Comparison of ENCODE assay signal across 9 mouse cellular contexts in genomic region chr11:85836523-85837290, GRCm38 (mm10). TPM values are rescaled to one million over a fixed set of nuclear protein-coding genes. Genes with fewer than 3 reads are reported as not detected.
DNase-seq lines count a peak whose midpoint lies in the region; ATAC-seq lines count a peak whose summit lies in the region.
"Had no signal": no experiment of that assay in that cellular context is flagged by ENCODE, and none has a peak within 500 bp of the region (broad histone marks: within the 10 kb centered on the region; RNA-seq: fewer than 3 reads in every experiment).

No protein-coding gene starts in this region.

- H3K4me3 ChIP-seq in heart, embryonic 13.5 days: peak overlapping the region; percentile 73
- H3K4me3 ChIP-seq in embryonic facial prominence, embryonic 11.5 days (ENCODE audit: low read depth, low read length): peak overlapping the region; percentile 79
- H3K4me3 ChIP-seq in neural tube, embryonic 11.5 days (ENCODE audit: low read depth, low read length): peak overlapping the region; percentile 29
- H3K4me3 ChIP-seq: myocyte had no signal

- H3K9me3 ChIP-seq in heart, embryonic 13.5 days: no peaks in the 10 kb centered on the region
- H3K9me3 ChIP-seq in embryonic facial prominence, embryonic 11.5 days (replicated peaks; ENCODE audit: control insufficient read depth, low read length): no peaks in the 10 kb centered on the region
- no peaks in the 10 kb centered on the region for H3K9me3 ChIP-seq in neural tube, embryonic 11.5 days (ENCODE audit: control insufficient read depth, low read length)

- ATAC-seq in heart, embryonic 13.5 days (ENCODE audit: extremely low read depth, insufficient number of reproducible peaks, low FRiP score, low TSS enrichment): no peak
- ATAC-seq in embryonic facial prominence, embryonic 11.5 days (replicated peaks; ENCODE audit: insufficient number of reproducible peaks, low FRiP score, low TSS enrichment, low read depth): no peak
- ATAC-seq in neural tube, embryonic 11.5 days (ENCODE audit: insufficient read depth, low FRiP score, low TSS enrichment): no peak
- ATAC-seq in erythroid progenitor cell, adult 5-6 weeks (replicated peaks; ENCODE audit: low FRiP score, poor library complexity, severe bottlenecking): no peak

- H3K4me2 ChIP-seq in heart, embryonic 13.5 days: peak overlapping the region; percentile 88
- peak overlapping the region; percentile 90 for H3K4me2 ChIP-seq in embryonic facial prominence, embryonic 11.5 days (ENCODE audit: low read depth, low read length)
- H3K4me2 ChIP-seq in neural tube, embryonic 11.5 days (ENCODE audit: low read depth): peak overlapping the region; percentile 40

- no peak overlapping the region; the same call in 1 of the 2 replicates for H3K27ac ChIP-seq in heart, embryonic 13.5 days (replicated peaks)
- peak overlapping the region; percentile 96 for H3K27ac ChIP-seq in embryonic facial prominence, embryonic 11.5 days (replicated peaks; ENCODE audit: low read depth, low read length)
- H3K27ac ChIP-seq in neural tube, embryonic 11.5 days (ENCODE audit: low read depth, low read length): no peak overlapping the region

- DNase-seq in heart, postnatal 10 days: no peak
- DNase-seq in embryonic facial prominence, embryonic 11.5 days (ENCODE audit: low spot score): peak; percentile 63
- peak; percentile 28 for DNase-seq in kidney, adult 9 months
- DNase-seq in neural tube, embryonic 11.5 days (ENCODE audit: low spot score): peak; percentile 38
- DNase-seq in gastrocnemius, adult 8-10 months (ENCODE audit: low spot score in 2 of 2): no peak
- DNase-seq in left cerebral cortex, adult 18-20 months (ENCODE audit: low spot score in 2 of 2): no peak

- H3K27me3 ChIP-seq in heart, embryonic 13.5 days (replicated peaks): peaks cover 96% of the 10 kb centered on the region
- peaks cover 31% of the 10 kb centered on the region for H3K27me3 ChIP-seq in embryonic facial prominence, embryonic 11.5 days (ENCODE audit: control insufficient read depth, insufficient read depth, low read length)
- peaks cover 98% of the 10 kb centered on the region for H3K27me3 ChIP-seq in neural tube, embryonic 11.5 days (ENCODE audit: control insufficient read depth, insufficient read depth, low read length)

- H3K9ac ChIP-seq in heart, embryonic 13.5 days: peak overlapping the region; percentile 90
- H3K9ac ChIP-seq in embryonic facial prominence, embryonic 11.5 days (replicated peaks; ENCODE audit: low read length): peak overlapping the region; percentile 96
- no peak overlapping the region for H3K9ac ChIP-seq in neural tube, embryonic 11.5 days (ENCODE audit: low read length)

- intact Hi-C loops in heart, postnatal 10 days (cut with DNase I): no loop called here

- H3K36me3 ChIP-seq in heart, embryonic 13.5 days: no peaks in the 10 kb centered on the region
- H3K36me3 ChIP-seq in embryonic facial prominence, embryonic 11.5 days (replicated peaks; ENCODE audit: control insufficient read depth, insufficient read depth, low read depth, low read length): no peaks in the 10 kb centered on the region; the same call in 1 of the 2 replicates
- H3K36me3 ChIP-seq in neural tube, embryonic 11.5 days (ENCODE audit: control insufficient read depth, insufficient read depth, low read length): no peaks in the 10 kb centered on the region

- 10% methylated on average over 32 of the region's 32 CpGs for WGBS in heart, embryonic 13.5 days
- WGBS in embryonic facial prominence, embryonic 11.5 days: 2% methylated on average over 32 of the region's 32 CpGs
- 1% methylated on average over 32 of the region's 32 CpGs for WGBS in neural tube, embryonic 11.5 days

- H3K4me1 ChIP-seq in heart, embryonic 13.5 days: peaks cover 46% of the 10 kb centered on the region
- H3K4me1 ChIP-seq in embryonic facial prominence, embryonic 11.5 days (ENCODE audit: control insufficient read depth, insufficient read depth, low read length): peaks cover 5% of the 10 kb centered on the region
- H3K4me1 ChIP-seq in neural tube, embryonic 11.5 days (ENCODE audit: control insufficient read depth, insufficient read depth, low read length): peaks cover 22% of the 10 kb centered on the region

RNA-seq across cellular contexts. Expression of gene Tbx2, which starts 4.4 kb away (rescaled TPM):
- 2.0 and 2.9 TPM in 2 replicates for polyA plus RNA-seq in heart, embryonic 13.5 days (2015; fragmentation: Nextera tagmentation; extraction: Ambion mirVana)
- 10 to 100 TPM; 17.3 to 18.4 TPM for total RNA-seq in heart, postnatal 10 days (2021)
- polyA plus RNA-seq in embryonic facial prominence, embryonic 11.5 days (2014; fragmentation: Nextera tagmentation; extraction: Ambion mirVana): 22.3 and 25.9 TPM in 2 replicates
- 4.0 and 4.7 TPM in 2 replicates for polyA plus RNA-seq in neural tube, embryonic 11.5 days (2014; fragmentation: Nextera tagmentation; extraction: Ambion mirVana)
- total RNA-seq in gastrocnemius, adult 8-10 months (2022): 1 to 10 TPM in 3 of 4 experiments, under 1 TPM in 1; 0.68 to 2.7 (median 1.7) TPM
- total RNA-seq in left cerebral cortex, adult 18-20 months (2021): 1 to 10 TPM; 1.3 to 1.5 TPM
- 1.1 TPM in 1 of 2 replicates, not detected in the other for total RNA-seq in erythroid progenitor cell, adult 5-6 weeks (2015; ENCODE audit: low replicate concordance)
- 1.4 TPM in 1 of 2 replicates, not detected in the other for total RNA-seq in erythroid progenitor cell, adult 5-6 weeks (2017; ENCODE audit: low replicate concordance)

RNA-seq across cellular contexts. Expression of gene Gm11444, which starts 13.4 kb away (rescaled TPM):
- not detected in 2 replicates for polyA plus RNA-seq in heart, embryonic 13.5 days (2015; fragmentation: Nextera tagmentation; extraction: Ambion mirVana)
- total RNA-seq in heart, postnatal 10 days (2021): not detected
- not detected in 2 replicates for polyA plus RNA-seq in embryonic facial prominence, embryonic 11.5 days (2014; fragmentation: Nextera tagmentation; extraction: Ambion mirVana)
- not detected in 2 replicates for polyA plus RNA-seq in neural tube, embryonic 11.5 days (2014; fragmentation: Nextera tagmentation; extraction: Ambion mirVana)
- total RNA-seq in gastrocnemius, adult 8-10 months (2022): not detected
- total RNA-seq in left cerebral cortex, adult 18-20 months (2021): not detected
- total RNA-seq in erythroid progenitor cell, adult 5-6 weeks (2015; ENCODE audit: low replicate concordance): not detected in 2 replicates
- total RNA-seq in erythroid progenitor cell, adult 5-6 weeks (2017; ENCODE audit: low replicate concordance): not detected in 2 replicates
- polyA plus RNA-seq: myocyte had no signal

RNA-seq across cellular contexts. Expression of gene Tbx4, which starts 49.5 kb away (rescaled TPM):
- 2.5 and 3.2 TPM in 2 replicates for polyA plus RNA-seq in heart, embryonic 13.5 days (2015; fragmentation: Nextera tagmentation; extraction: Ambion mirVana)
- under 1 TPM in 1 of 2 experiments, not detected in 1; 0.32 TPM for total RNA-seq in heart, postnatal 10 days (2021)
- 0.65 and 1.5 TPM in 2 replicates for polyA plus RNA-seq in embryonic facial prominence, embryonic 11.5 days (2014; fragmentation: Nextera tagmentation; extraction: Ambion mirVana)
- polyA plus RNA-seq in neural tube, embryonic 11.5 days (2014; fragmentation: Nextera tagmentation; extraction: Ambion mirVana): 0.20 and 0.24 TPM in 2 replicates
- total RNA-seq in gastrocnemius, adult 8-10 months (2022): 1 to 10 TPM in 2 of 4 experiments, under 1 TPM in 2; 0.89 to 1.3 (median 0.95) TPM
- under 1 TPM in 1 of 2 experiments, not detected in 1; 0.14 TPM for total RNA-seq in left cerebral cortex, adult 18-20 months (2021)
- total RNA-seq in erythroid progenitor cell, adult 5-6 weeks (2015; ENCODE audit: low replicate concordance): not detected in 2 replicates
- not detected in 2 replicates for total RNA-seq in erythroid progenitor cell, adult 5-6 weeks (2017; ENCODE audit: low replicate concordance)

Comparison
In these comparisons a context has a peak if more than half of its experiments do, and no peak if none do; other contexts are left out.
1. H3K4me2 ChIP-seq: peak in every context shown above with its lines; median percentile 90 in embryonic facial prominence, embryonic 11.5 days; 88 in heart, embryonic 13.5 days; 40 in neural tube, embryonic 11.5 days.
2. H3K4me3 ChIP-seq: peak in every context shown above with its lines; median percentile 79 in embryonic facial prominence, embryonic 11.5 days; 73 in heart, embryonic 13.5 days; 29 in neural tube, embryonic 11.5 days.
3. DNase-seq: peak in embryonic facial prominence, embryonic 11.5 days (single experiment), kidney, adult 9 months (single experiment) and neural tube, embryonic 11.5 days (single experiment); none in heart, postnatal 10 days (0 of 2), gastrocnemius, adult 8-10 months (0 of 2) and left cerebral cortex, adult 18-20 months (0 of 2).
4. RNA of gene Tbx2, which starts 4.4 kb away (total RNA-seq): 17.3 to 18.4 TPM in heart, postnatal 10 days; 0.68 to 2.7 TPM in gastrocnemius, adult 8-10 months, 1.3 to 1.5 TPM in left cerebral cortex, adult 18-20 months and 1.1 to 1.4 TPM in erythroid progenitor cell, adult 5-6 weeks; every median in the first group is over 4 times any median in the second.